Mouse (Mus musculus) myocyte (in vitro differentiated cells): ENCODE measurements at regions not wholly inside any gene's neighbourhood (a gene's known extent, or its start where the extent isn't known, plus 50 kb on each side); places are given as distances from the start of the nearest gene placed in this dataset.

Experiments used
- POLR2A ChIP-seq: IDR thresholded peaks from one replicate; pipeline ENCODE4 v1.6.1; 2011; ENCODE audit warnings: low read depth, mild to moderate bottlenecking, control low read depth, moderate library complexity; ENCODE audit not compliant: insufficient read length
- REST ChIP-seq: IDR thresholded peaks from one replicate; pipeline ENCODE4 v1.6.1; 2011; ENCODE audit warnings: mild to moderate bottlenecking, control low read depth, moderate library complexity; ENCODE audit not compliant: insufficient read depth, insufficient read length

DNA sequence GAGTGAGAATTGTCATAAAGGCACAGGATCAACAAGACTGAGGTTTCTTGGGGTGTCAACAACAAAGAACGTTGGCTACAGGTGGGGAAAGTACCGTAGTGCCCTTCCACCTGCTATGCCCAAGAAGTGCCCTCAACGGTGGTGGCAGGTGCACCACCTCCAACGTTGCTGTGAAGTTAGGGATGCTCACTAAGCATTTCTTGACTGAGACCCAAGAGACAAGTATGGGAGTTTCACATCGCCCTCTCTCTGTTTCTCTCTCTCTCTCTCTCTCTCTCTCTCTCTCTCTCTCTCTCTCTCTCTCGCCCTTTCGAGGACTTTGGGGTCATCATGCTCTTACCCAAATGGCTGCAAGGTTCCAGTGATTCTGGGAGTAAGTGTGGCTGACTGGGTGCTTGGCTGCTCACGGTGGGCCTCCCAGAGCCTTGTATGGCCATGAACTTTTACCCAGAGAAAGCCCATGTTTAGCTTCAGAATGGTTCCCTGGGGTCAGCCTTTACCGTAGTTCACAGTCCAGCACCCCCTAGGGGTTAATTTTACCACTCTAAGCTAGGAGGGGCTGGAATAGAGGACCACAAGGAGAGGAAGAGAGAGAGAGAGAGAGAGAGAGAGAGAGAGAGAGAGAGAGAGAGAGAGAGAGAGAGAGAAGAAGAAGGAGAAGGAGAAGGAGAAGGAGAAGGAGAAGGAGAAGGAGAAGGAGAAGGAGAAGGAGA lies 113.2 kb upstream of the Ccnd2 start:
- TF ChIP-seq POLR2A: no peak
- TF ChIP-seq REST: no peak
